Mouse (Mus musculus): ENCODE results near the gene S100a11. TPM values are rescaled to one million over a fixed set of nuclear protein-coding genes. Genes with fewer than 3 reads are reported as not detected.
A peak's percentile ranks its signal among the peaks of the same experiment; 100 is the strongest.

The S100a11 gene
- polyA plus RNA-seq, 1 experiment = 20.6 TPM

DNA sequence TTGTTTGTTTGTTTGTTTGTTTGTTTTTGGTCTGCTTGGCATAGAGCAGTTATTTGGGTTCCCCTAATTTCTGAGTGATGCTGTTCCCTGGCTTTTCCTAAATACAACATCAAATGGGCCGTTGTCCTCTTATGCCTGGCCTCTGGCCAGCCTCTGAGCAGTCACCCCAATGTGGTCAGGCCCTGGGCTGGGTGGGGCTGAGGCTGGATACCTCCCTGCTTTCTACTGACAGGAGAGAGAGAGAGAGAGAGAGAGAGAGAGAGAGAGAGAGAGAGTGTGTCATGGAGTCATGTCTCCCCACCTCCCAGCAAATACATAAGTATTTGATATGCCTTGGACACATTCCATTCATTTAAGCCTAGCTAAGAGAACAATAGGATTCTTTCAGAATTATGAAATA lies 36.3 kb downstream of the S100a11 start:
- DNase-seq (ENCODE audit: extremely low spot score in 1 of 2, low spot score in 1 of 2) = no peak

DNA sequence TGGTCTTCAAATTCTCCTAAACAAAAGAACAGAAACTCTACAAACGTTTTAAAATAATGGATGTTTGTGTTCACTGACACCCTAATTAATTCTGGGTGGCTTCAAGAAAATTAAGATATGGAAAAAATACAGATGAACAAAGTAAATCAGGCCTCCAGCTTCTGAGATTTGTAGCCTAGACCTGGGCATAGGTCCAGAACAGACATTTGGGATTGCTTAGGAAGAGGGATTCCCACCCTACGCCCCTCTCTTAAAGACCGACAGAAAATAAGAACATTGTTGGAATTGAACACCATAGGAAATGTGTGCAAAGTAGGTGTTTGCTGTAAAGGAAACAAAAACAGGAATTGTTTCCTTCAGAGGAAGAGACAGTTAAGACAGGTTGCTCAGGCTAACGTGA lies 37.2 kb downstream of the S100a11 start:
- DNase-seq (ENCODE audit: extremely low spot score in 1 of 2, low spot score in 1 of 2) = no peak

DNA sequence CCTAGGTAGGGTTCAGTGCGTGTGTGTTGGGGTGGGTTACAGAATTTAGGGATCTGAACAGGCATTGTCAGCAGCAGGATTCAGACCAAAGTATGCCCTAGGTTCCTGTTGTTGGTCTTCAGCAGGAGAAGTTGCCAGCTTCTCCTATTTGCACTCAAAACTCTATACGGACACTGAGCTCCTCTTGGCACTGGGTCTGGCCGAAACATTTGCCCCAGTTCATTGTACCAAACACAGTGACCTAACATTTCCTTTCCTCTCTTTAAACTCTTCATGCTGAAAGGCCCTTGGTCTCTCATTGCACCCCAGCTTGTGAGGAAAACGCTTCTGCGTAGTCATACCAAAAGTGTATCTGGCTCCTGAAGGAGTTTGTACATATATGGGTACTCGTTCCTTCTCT lies 39.7 kb downstream of the S100a11 start:
- DNase-seq (ENCODE audit: extremely low spot score in 1 of 2, low spot score in 1 of 2) = no peak

DNA sequence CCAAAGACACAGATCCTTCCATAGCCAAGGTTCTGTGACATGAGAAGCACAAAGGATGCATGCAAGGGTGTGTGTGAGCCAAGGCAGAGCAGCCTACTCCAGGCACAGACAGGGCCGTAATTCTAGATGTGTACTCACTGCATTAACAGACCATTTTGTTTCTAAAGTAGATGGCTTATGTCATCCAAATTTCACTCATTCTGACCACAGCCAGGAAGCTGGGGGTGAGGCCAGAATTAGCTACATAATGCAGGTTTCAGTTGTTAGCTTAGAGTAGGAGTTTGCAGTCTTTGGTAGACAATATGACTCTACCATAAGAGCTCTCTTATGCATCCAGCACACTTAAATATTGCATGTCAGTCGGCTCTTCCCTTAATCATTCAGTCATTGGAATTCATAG lies 42.1 kb downstream of the S100a11 start:
- no peak for DNase-seq (ENCODE audit: extremely low spot score in 1 of 2, low spot score in 1 of 2)

DNA sequence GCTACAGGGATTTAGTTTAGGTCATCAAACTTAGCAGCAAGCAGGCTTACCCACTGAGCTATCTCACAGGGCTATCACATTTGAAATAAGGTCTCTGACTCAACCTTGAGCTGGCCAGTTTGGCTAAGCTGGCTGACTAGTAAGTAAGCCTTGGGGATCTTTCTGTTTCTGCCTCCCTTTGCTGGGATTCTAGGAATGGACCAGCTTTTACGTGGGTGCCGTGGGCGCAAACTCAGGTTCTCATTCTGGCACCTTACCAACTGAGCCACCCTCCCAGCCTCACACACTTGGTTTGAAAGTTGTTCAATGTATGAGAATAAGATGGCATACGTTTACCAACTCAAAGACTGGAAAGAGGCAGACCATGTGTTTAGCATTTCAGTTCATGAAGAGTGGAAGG lies 42.9 kb downstream of the S100a11 start:
- DNase-seq (ENCODE audit: extremely low spot score in 1 of 2, low spot score in 1 of 2) = peak in 1 of 2 experiments; percentile 40

DNA sequence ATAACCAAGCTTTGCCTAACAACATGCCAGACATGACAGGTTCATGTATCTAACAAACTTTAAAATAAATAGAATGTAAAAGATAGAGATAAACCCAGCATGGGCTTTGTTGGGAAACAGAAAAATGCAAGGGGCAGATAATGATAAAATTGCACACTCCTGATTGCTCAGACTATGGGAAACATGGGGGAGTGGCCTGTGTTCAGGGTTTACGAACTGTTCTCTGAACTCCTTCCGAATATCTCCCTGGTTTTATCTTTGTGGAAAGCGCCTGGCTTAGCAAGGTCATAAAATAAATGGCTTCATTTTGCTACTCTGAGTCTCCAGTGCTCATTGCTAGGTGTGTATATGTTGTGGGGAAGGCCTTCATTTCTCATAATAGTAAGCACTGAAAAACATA lies 46.6 kb downstream of the S100a11 start:
- no peak for DNase-seq (ENCODE audit: extremely low spot score in 1 of 2, low spot score in 1 of 2)

DNA sequence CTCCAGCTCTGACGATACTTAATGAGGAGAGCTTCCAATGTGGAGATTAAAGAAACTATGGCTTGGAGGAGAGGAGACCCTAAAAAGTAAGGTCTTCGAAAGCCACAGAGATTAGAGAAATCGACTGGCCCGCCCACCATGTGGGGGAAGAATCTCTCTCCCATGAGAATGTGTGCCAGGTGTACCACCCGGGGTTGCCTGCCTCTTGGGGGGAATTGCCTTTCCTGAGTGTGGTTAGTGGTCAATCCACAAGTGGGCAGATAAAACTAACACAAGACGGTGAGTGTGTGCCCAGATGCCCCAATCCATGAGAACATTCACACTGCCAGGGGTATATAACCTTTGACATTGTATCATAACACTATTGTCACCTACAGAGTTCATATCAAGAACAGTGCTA lies 47.4 kb downstream of the S100a11 start:
- no peak for DNase-seq (ENCODE audit: extremely low spot score in 1 of 2, low spot score in 1 of 2)

DNA sequence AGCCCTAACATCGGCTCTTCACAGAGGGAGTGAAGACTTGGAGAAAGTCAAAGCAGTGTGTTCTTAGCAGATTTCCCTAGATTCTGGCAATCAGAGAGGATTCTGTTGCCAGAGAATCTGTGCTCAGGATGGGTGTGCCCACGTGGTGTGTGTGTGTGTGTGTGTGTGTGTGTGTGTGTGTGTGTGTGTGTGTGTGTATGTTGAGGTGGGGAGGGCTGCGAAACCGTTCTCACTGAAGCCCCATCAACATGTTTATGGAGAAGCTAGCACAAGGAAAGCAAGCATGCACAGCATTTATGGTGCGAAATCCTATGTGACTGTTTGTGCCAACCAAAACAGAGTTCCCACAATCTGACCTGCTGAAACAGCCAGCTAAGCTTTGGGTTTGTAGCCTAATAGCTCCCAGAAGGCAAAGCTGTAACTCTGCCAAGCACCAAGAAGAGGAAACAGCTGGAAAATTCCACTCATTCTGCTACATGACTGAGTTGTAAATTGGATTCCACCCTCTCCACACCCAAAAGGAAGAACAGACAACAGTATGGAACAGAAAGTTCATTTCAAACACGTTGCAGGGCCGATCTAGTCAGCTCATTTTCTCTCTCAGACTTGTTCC lies 48.2 kb downstream of the S100a11 start:
- peak; percentile 58 to 76 for DNase-seq (ENCODE audit: extremely low spot score in 1 of 2, low spot score in 1 of 2)

DNA sequence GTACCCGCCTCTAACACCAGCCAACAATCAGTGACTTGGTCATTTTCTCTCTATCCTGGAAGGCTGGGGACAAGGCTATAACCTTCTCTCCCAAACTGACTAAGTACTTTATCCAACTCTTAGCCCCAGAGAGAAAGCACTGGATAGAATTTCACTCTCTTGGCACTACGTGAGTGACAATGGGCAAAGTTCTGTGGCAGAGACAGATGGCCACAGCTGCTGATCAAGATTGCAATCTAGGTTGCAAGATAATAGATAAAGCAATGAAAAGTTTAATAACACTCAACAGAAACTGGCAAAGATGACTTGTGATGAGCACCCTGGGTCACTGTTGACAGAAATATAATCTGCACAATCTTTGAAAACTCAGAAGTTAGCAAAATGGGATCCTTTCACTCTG lies 48.8 kb downstream of the S100a11 start:
- DNase-seq (ENCODE audit: extremely low spot score in 1 of 2, low spot score in 1 of 2) = no peak

DNA sequence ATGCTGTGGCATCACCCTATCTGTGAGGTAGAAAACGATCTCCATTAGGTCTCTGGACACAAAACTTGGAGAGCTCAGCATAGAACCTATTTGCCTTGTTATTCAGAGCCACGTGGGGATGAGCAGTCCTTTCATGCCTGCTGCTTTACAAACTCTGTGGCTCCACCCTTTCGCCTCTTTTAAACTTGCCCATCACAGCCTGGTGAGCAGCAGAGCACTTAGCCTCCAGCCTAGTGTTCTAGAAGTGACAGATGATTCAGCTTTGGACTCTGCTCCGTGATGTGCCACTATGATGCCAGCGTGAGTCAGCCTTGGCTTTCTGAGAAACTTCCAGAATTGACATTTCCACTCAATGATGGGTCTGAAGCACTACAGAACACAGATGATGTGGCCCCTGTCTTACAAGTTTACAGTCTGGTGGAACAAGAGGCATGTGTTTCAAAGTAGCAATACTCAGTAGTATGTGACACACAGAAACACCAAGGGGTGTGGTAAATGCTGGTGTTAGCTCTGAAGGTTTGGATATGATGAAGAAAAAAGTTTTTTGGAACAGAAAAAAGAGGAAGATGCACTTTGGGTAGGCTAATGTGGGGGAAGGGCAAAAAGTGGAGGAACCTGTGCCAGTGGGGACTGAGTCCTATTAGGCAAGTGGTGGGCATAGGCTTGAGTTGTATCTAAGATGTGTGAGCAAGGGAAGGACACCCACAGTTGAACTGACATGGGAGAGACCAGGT lies 51.9 kb downstream of the S100a11 start:
- peak in 1 of 2 experiments; percentile 28 for DNase-seq (ENCODE audit: extremely low spot score in 1 of 2, low spot score in 1 of 2)

Other genes starting within 250 kb of the S100a11 start
- gene Flg, start 247.0 kb upstream of the S100a11 start, polyA plus RNA-seq (2012; rRNA removed) = not detected in 2 replicates
- not detected in 2 replicates for gene Hrnr, start 200.7 kb upstream of the S100a11 start, polyA plus RNA-seq (2012; rRNA removed)
- gene Rptn, start 126.8 kb upstream of the S100a11 start, polyA plus RNA-seq (2012; rRNA removed) = not detected in 2 replicates
- gene Tchh, start 78.2 kb upstream of the S100a11 start, polyA plus RNA-seq (2012; rRNA removed) = 2.6 and 2.9 TPM in 2 replicates
- not detected in 2 replicates for gene Tchhl1, start 51.7 kb upstream of the S100a11 start, polyA plus RNA-seq (2012; rRNA removed)
- gene S100a10, start 34.6 kb downstream of the S100a11 start, polyA plus RNA-seq (2012; rRNA removed) = 63.1 and 65.8 TPM in 2 replicates
- gene Tdpoz2, start 132.2 kb downstream of the S100a11 start, polyA plus RNA-seq (2012; rRNA removed) = not detected in 2 replicates
- gene Tdpoz1, start 155.8 kb downstream of the S100a11 start, polyA plus RNA-seq (2012; rRNA removed) = not detected in 2 replicates
- gene Gm37596, start 172.6 kb downstream of the S100a11 start, polyA plus RNA-seq (2012; rRNA removed) = not detected in 2 replicates